16 mouse cellular contexts compared by ENCODE assay signal in the genomic region with DNA sequence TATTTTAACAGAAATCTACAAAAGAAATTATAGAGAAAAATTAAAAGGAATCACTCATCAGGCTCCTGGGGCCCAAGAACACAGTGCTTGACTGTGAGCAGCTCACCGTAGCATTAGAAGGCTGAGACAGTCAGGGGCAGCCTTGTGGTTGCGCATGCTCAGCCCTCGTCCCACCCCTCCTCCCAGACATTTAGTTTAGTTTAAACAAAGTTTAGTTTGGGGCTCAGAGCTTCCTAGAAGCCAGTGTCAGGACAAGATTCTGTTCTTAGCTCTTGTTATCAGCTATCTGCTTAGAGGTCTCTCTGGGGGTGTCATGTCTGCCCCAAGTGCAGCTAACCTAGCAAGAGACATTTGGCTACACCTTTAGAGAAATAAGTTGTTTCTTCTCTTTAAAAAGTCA. TPM values are rescaled to one million over a fixed set of nuclear protein-coding genes. Genes with fewer than 3 reads are reported as not detected.
DNase-seq lines count a peak whose midpoint lies in the region; ATAC-seq lines count a peak whose summit lies in the region.
"Had no signal": no experiment of that assay in that cellular context is flagged by ENCODE, and none has a peak within 500 bp of the region (broad histone marks: within the 10 kb centered on the region; RNA-seq: fewer than 3 reads in every experiment).

No protein-coding gene starts in this region.

- H3K9ac ChIP-seq in liver, embryonic 11.5 days (ENCODE audit: low read depth, low read length), result no peak overlapping the region
- H3K9ac ChIP-seq in liver, embryonic 16.5 days (ENCODE audit: low read depth, low read length), result no peak overlapping the region
- H3K9ac ChIP-seq in forebrain, embryonic 13.5 days, result no peak overlapping the region
- H3K9ac ChIP-seq: embryonic facial prominence, embryonic 12.5 days; hindbrain, embryonic 14.5 days; liver, embryonic 14.5 days had no signal

- no peaks in the 10 kb centered on the region for H3K9me3 ChIP-seq in liver, embryonic 11.5 days (ENCODE audit: control insufficient read depth, low read length)
- H3K9me3 ChIP-seq in liver, embryonic 16.5 days (replicated peaks; ENCODE audit: control insufficient read depth, low read length), result no peaks in the 10 kb centered on the region
- no peaks in the 10 kb centered on the region for H3K9me3 ChIP-seq in forebrain, embryonic 13.5 days (replicated peaks)
- H3K9me3 ChIP-seq: embryonic facial prominence, embryonic 12.5 days had no signal

- peak overlapping the region; percentile 36 for H3K27ac ChIP-seq in liver, embryonic 11.5 days (ENCODE audit: low read depth, low read length)
- peak overlapping the region; percentile 49; the same call in 1 of the 2 replicates for H3K27ac ChIP-seq in liver, embryonic 16.5 days (ENCODE audit: low read length)
- no peak overlapping the region for H3K27ac ChIP-seq in forebrain, embryonic 13.5 days
- H3K27ac ChIP-seq: embryonic facial prominence, embryonic 12.5 days; hindbrain, embryonic 14.5 days; liver, embryonic 14.5 days had no signal

- no peak for ATAC-seq in liver, embryonic 11.5 days (replicated peaks; ENCODE audit: low FRiP score)
- no peak for ATAC-seq in liver, embryonic 16.5 days (ENCODE audit: low read depth)
- ATAC-seq in forebrain, embryonic 13.5 days, result no peak
- ATAC-seq: Patski had no signal

- peak overlapping the region; percentile 31 for H3K4me2 ChIP-seq in liver, embryonic 11.5 days
- H3K4me2 ChIP-seq in liver, embryonic 16.5 days (ENCODE audit: low read depth, low read length), result no peak overlapping the region
- H3K4me2 ChIP-seq in forebrain, embryonic 13.5 days, result no peak overlapping the region
- H3K4me2 ChIP-seq: embryonic facial prominence, embryonic 12.5 days; hindbrain, embryonic 14.5 days had no signal

- no peak overlapping the region for H3K4me3 ChIP-seq in liver, embryonic 11.5 days (ENCODE audit: low read depth, low read length)
- peak overlapping the region; percentile 0; the same call in 1 of the 2 replicates for H3K4me3 ChIP-seq in liver, embryonic 16.5 days (ENCODE audit: low read depth, low read length)
- H3K4me3 ChIP-seq in forebrain, embryonic 13.5 days, result no peak overlapping the region
- H3K4me3 ChIP-seq: embryonic facial prominence, embryonic 12.5 days had no signal

- no peaks in the 10 kb centered on the region for H3K27me3 ChIP-seq in liver, embryonic 11.5 days (replicated peaks; ENCODE audit: control insufficient read depth, insufficient read depth, low read length)
- H3K27me3 ChIP-seq in liver, embryonic 16.5 days (ENCODE audit: control insufficient read depth, insufficient read depth, low read depth, low read length), result no peaks in the 10 kb centered on the region
- H3K27me3 ChIP-seq in forebrain, embryonic 13.5 days, result no peaks in the 10 kb centered on the region
- H3K27me3 ChIP-seq: embryonic facial prominence, embryonic 12.5 days; Patski had no signal

- peaks cover 4% of the 10 kb centered on the region; the same call in 1 of the 2 replicates for H3K36me3 ChIP-seq in liver, embryonic 11.5 days (ENCODE audit: control insufficient read depth, insufficient read depth, low read length)
- H3K36me3 ChIP-seq in liver, embryonic 16.5 days (ENCODE audit: control insufficient read depth, insufficient read depth), result no peaks in the 10 kb centered on the region
- peaks cover 20% of the 10 kb centered on the region for H3K36me3 ChIP-seq in forebrain, embryonic 13.5 days (ENCODE audit: poor library complexity, severe bottlenecking)

- peaks cover 51% of the 10 kb centered on the region for H3K4me1 ChIP-seq in liver, embryonic 11.5 days (replicated peaks; ENCODE audit: control insufficient read depth, insufficient read depth, low read length)
- peaks cover 15% of the 10 kb centered on the region for H3K4me1 ChIP-seq in liver, embryonic 16.5 days (ENCODE audit: control insufficient read depth, low read depth, low read length)
- no peaks in the 10 kb centered on the region for H3K4me1 ChIP-seq in forebrain, embryonic 13.5 days

- DNase-seq in liver, embryonic 11.5 days (ENCODE audit: low spot score), result no peak
- DNase-seq in liver, result no peak
- peak; percentile 35 to 46 for DNase-seq in B cell, adult 2 months
- DNase-seq in T-cell, adult 2 months (ENCODE audit: low spot score), result peak; percentile 12
- DNase-seq in kidney, postnatal 25 days, result no peak
- DNase-seq in urinary bladder, postnatal 14 days (ENCODE audit: low spot score), result no peak
- DNase-seq: cerebellum, adult 11 months; kidney, adult 11 months; kidney, postnatal 10 days; midbrain, embryonic 14.5 days had no signal

- WGBS in liver, embryonic 11.5 days, result 58% methylated on average over 3 of the region's 3 CpGs
- 24% methylated on average over 3 of the region's 3 CpGs for WGBS in liver, embryonic 16.5 days (ENCODE audit: insufficient replicate concordance)
- 95% methylated on average over 3 of the region's 3 CpGs for WGBS in forebrain, embryonic 13.5 days

RNA-seq across cellular contexts. Expression of gene Evi2, which starts 1.8 kb away (rescaled TPM):
- 1.2 and 1.7 TPM in 2 replicates for polyA plus RNA-seq in liver, embryonic 11.5 days (2014; fragmentation: Nextera tagmentation; extraction: Ambion mirVana)
- 0.59 and 0.63 TPM in 2 replicates for polyA plus RNA-seq in liver, embryonic 16.5 days (2015; fragmentation: Nextera tagmentation; extraction: Ambion mirVana)
- polyA plus RNA-seq in forebrain, embryonic 13.5 days (2015; fragmentation: Nextera tagmentation; extraction: Ambion mirVana), result 0.75 and 0.89 TPM in 2 replicates
- polyA plus RNA-seq: Patski had no signal

RNA-seq across cellular contexts. Expression of gene Evi2a, which starts 1.8 kb away (rescaled TPM):
- 5.7 and 5.9 TPM in 2 replicates for polyA plus RNA-seq in liver, embryonic 11.5 days (2014; fragmentation: Nextera tagmentation; extraction: Ambion mirVana)
- 5.5 and 5.7 TPM in 2 replicates for polyA plus RNA-seq in liver, embryonic 16.5 days (2015; fragmentation: Nextera tagmentation; extraction: Ambion mirVana)
- polyA plus RNA-seq in forebrain, embryonic 13.5 days (2015; fragmentation: Nextera tagmentation; extraction: Ambion mirVana), result 2.6 and 2.7 TPM in 2 replicates

RNA-seq across cellular contexts. Expression of gene Evi2b, which starts 5.0 kb away (rescaled TPM):
- polyA plus RNA-seq in liver, embryonic 11.5 days (2014; fragmentation: Nextera tagmentation; extraction: Ambion mirVana), result 12.7 and 14.4 TPM in 2 replicates
- 4.6 and 8.5 TPM in 2 replicates for polyA plus RNA-seq in liver, embryonic 16.5 days (2015; fragmentation: Nextera tagmentation; extraction: Ambion mirVana)
- 0.18 TPM in 1 of 2 replicates, not detected in the other for polyA plus RNA-seq in forebrain, embryonic 13.5 days (2015; fragmentation: Nextera tagmentation; extraction: Ambion mirVana)
- polyA plus RNA-seq: embryonic facial prominence, embryonic 12.5 days; hindbrain, embryonic 14.5 days; midbrain, embryonic 14.5 days had no signal

RNA-seq across cellular contexts. Expression of gene Omg, which starts 24.7 kb away (rescaled TPM):
- 0.12 and 0.42 TPM in 2 replicates for polyA plus RNA-seq in liver, embryonic 11.5 days (2014; fragmentation: Nextera tagmentation; extraction: Ambion mirVana)
- not detected in 2 replicates for polyA plus RNA-seq in liver, embryonic 16.5 days (2015; fragmentation: Nextera tagmentation; extraction: Ambion mirVana)
- 1.1 and 1.5 TPM in 2 replicates for polyA plus RNA-seq in forebrain, embryonic 13.5 days (2015; fragmentation: Nextera tagmentation; extraction: Ambion mirVana)
- polyA plus RNA-seq: Patski had no signal

Comparison
In these comparisons a context has a peak if more than half of its experiments do, and no peak if none do; other contexts are left out.
1. DNase-seq: peak in B cell, adult 2 months (2 of 2) and T-cell, adult 2 months (single experiment); none in liver, embryonic 11.5 days (single experiment), liver (single experiment), kidney, postnatal 25 days (0 of 2) and urinary bladder, postnatal 14 days (single experiment).